Mouse (Mus musculus): ENCODE data around the gene Heatr6.

GRCm38 (mm10) chr11:83817048-83817447 is 63.6 kb downstream of the Heatr6 start:
- TF ChIP-seq CTCF (IDR thresholded peaks at IDR 0.05; ENCODE audit: low read depth, low read length), result no peak
- TF ChIP-seq POLR2A (IDR thresholded peaks at IDR 0.05; ENCODE audit: borderline replicate concordance, low read depth, low read length), result no peak

All from bone marrow macrophage, adult 2 months (primary cell).